Mouse (Mus musculus) embryonic facial prominence, embryonic 13.5 days (tissue): Measurements from ENCODE around the gene D630039A03Rik. TPM values are rescaled to one million over a fixed set of nuclear protein-coding genes. Genes with fewer than 3 reads are reported as not detected.

Source experiments
- polyA plus RNA-seq: library from polyadenylated mRNA; unstranded; fragments of >200 nt; fragmentation: Nextera tagmentation; extraction: Ambion mirVana; gene quantifications from 2 replicates; pipeline ENCODE4 v1.2.1, GENCODE M21; 2015

The D630039A03Rik gene
- polyA plus RNA-seq, 1 experiment from 2014 or later = 0.18 TPM

Other genes starting within 250 kb of the D630039A03Rik start
- 25.8 and 28.1 TPM in 2 replicates for gene Akap2, start 198.6 kb downstream of the D630039A03Rik start, polyA plus RNA-seq
- gene Txn1, start 40.1 kb upstream of the D630039A03Rik start, polyA plus RNA-seq = 403 and 406 TPM in 2 replicates
- gene Txndc8, start 92.8 kb upstream of the D630039A03Rik start, polyA plus RNA-seq = not detected in 2 replicates